Mouse (Mus musculus) bone marrow macrophage, adult 2 months (primary cell): ENCODE results near the gene Fnbp1. TPM values are rescaled to one million over a fixed set of nuclear protein-coding genes. Genes with fewer than 3 reads are reported as not detected.

Experiments used
- H3K27ac ChIP-seq: 2 replicates; pipeline ENCODE4 v1.5.1; 2012; ENCODE audit warnings: low read depth, low read length; ENCODE audit not compliant: insufficient read depth
- H3K4me1 ChIP-seq: 2 replicates; pipeline ENCODE4 v1.6.1; 2012; ENCODE audit warnings: low read length; ENCODE audit not compliant: control insufficient read depth, insufficient read depth
- H3K4me3 ChIP-seq: 2 replicates; pipeline ENCODE4 v1.5.1; 2012; ENCODE audit warnings: mild to moderate bottlenecking, low read length, moderate library complexity; ENCODE audit not compliant: insufficient read depth
- CTCF ChIP-seq: IDR thresholded peaks from 2 replicates; pipeline ENCODE4 v1.5.1; 2012; ENCODE audit warnings: low read depth, mild to moderate bottlenecking, low read length, moderate library complexity
- POLR2A ChIP-seq: IDR thresholded peaks from 2 replicates; pipeline ENCODE4 v1.6.1; 2012; ENCODE audit warnings: mild to moderate bottlenecking, low read depth, low read length, borderline replicate concordance
- polyA plus RNA-seq: library from polyadenylated mRNA; stranded (reverse); fragments of >200 nt; gene quantifications from 2 replicates; pipeline ENCODE4 v1.2.4, GENCODE M21; 2012; ENCODE audit not compliant: missing spikeins, insufficient read depth, insufficient read length

The Fnbp1 gene
- polyA plus RNA-seq, 1 experiment: 258 TPM

- Histone ChIP-seq H3K27ac (no peak overlapping the region), H3K4me1 (no peaks in the 10 kb centered on the region), H3K4me3 (no peak overlapping the region)
- no peak for TF ChIP-seq CTCF
- TF ChIP-seq POLR2A: no peak
Observed at GRCm38 (mm10) chr2:30994853-30995252, 147.0 kb downstream of the Fnbp1 start.

GRCm38 (mm10) chr2:30990221-30990620 lies 151.6 kb downstream of the Fnbp1 start:
- Histone ChIP-seq H3K4me1 (peaks cover 13% of the 10 kb centered on the region), H3K4me3 (no peak overlapping the region), H3K27ac (no peak overlapping the region)
- TF ChIP-seq CTCF: no peak
- no peak for TF ChIP-seq POLR2A

- Histone ChIP-seq H3K4me3 (no peak overlapping the region), H3K27ac (peak overlapping the region; percentile 55), H3K4me1 (peaks cover 32% of the 10 kb centered on the region)
- TF ChIP-seq POLR2A (no peak), CTCF (no peak)
Observed at GRCm38 (mm10) chr2:30985111-30986020, 156.4 kb downstream of the Fnbp1 start.

DNA sequence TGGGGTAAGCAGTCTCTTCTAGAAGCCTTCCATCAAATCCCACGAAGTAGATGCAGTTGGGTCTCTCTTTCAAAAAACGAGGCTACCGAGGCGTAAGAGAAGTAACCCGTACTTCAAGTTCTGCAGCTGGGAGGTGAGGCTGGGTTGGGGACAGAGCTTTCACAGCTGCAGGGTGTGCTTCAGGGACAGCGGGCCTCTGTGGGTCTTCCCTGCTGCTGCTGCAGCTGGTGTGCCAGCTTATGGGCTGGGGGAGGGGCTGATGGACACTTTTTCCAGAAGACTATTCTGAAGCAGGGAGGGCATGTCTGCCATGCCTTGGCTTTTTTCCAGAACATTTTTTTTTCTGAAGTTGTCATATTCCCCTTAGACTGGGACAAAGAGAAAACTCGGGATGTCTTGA lies 158.8 kb downstream of the Fnbp1 start:
- Histone ChIP-seq H3K4me1 (peaks cover 37% of the 10 kb centered on the region), H3K4me3 (peak overlapping the region; percentile 77), H3K27ac (no peak overlapping the region)
- TF ChIP-seq POLR2A (no peak), CTCF (no peak)

DNA sequence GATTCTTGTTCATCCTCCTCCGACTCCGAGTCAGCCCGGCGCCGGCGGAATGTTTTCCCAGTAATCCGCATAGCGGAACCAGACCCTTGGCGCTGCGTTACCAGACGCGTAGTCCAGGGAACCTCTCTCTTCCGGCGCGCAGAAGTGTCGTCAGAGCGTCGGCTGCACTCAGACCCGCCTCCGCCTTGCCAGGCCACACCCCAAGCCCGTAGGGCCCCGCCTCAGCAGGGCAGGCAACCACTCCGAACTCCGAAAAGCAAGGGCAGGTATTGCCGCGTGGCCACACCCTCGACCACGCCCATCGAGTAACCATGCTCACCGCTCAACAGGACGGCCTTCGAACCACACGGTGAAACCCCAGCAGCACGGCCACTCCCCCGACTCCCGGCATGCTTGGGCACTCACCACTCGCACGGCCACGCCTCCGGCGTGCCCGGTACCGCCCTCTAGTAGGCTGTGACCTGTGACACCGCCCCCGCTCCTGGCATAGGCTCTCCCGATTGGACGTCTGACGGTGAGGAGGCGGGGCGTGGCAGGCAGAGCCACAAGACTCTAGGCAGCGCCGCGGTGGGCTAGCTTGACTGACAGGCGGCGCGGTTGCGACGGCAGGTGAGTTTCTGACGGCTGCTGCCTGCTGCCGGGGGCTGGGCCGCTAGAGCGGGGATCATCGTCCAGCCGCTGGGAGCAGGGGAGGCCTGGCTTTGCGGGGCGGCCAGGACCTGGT lies 159.9 kb downstream of the Fnbp1 start, which contains the start of the genes BC005624 and Usp20:
TSS of gene BC005624 (minus strand) at position 412 of the 724 bp plus-strand sequence.
TSS of gene Usp20 (plus strand) at position 490 of the 724 bp plus-strand sequence.
- H3K4me3 ChIP-seq: peak within 1 kb of the TSS; percentile 77
- TF ChIP-seq POLR2A: no peak
- no peak for TF ChIP-seq CTCF
- peak within 1 kb of the TSS; percentile 10; the same call in 1 of the 2 replicates for H3K27ac ChIP-seq
- H3K4me1 ChIP-seq: peaks cover 37% of the 10 kb centered on the region

Other genes starting within 250 kb of the Fnbp1 start
- 0.80 and 2.7 TPM in 2 replicates for gene Ptges, start 212.1 kb downstream of the Fnbp1 start, polyA plus RNA-seq
- gene Tor1b, start 189.0 kb downstream of the Fnbp1 start, polyA plus RNA-seq: 26.9 and 28.3 TPM in 2 replicates
- gene Tor1a, start 174.1 kb downstream of the Fnbp1 start, polyA plus RNA-seq: 45.2 and 53.7 TPM in 2 replicates
- 90.8 and 96.9 TPM in 2 replicates for gene BC005624, start 159.8 kb downstream of the Fnbp1 start, polyA plus RNA-seq
- gene Usp20, start 159.7 kb downstream of the Fnbp1 start, polyA plus RNA-seq: 7.1 and 9.7 TPM in 2 replicates
- gene Gpr107, start 10.3 kb upstream of the Fnbp1 start, polyA plus RNA-seq: 66.1 and 80.8 TPM in 2 replicates
- gene Ncs1, start 103.8 kb upstream of the Fnbp1 start, polyA plus RNA-seq: 1.3 and 2.5 TPM in 2 replicates
- gene Hmcn2, start 172.4 kb upstream of the Fnbp1 start, polyA plus RNA-seq: not detected in 2 replicates